Mouse (Mus musculus): ENCODE data around the gene Irak3.
"Not testable (repeated sequence)": the region's sequence is repeated elsewhere in the genome, so short reads cannot be mapped to it uniquely, and the experiment has no call there.

Irak3 gene

DNA sequence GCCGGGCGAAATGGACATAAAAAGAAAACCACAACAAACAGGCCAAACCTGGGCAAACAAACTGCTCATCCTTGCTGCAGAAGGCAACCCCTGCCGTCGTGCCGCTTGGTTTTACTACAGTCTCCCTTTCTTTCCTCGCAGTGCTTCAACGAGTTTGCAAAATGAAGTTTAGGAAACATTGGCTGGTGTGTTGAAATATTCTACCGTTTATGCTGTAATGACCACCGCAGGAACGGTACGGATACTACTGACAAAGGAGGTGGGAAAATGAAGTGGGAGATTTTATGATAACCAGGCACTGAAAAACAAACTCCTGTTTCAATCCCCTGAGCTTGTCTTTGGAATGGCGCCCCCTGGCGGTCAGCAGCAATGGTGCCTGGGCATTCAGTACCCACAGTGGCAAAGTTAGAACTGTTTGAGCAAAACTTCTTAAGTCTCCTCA, at the start of gene Irak3:
Irak3 (minus strand) TSS at position 170 of the 442 bp plus-strand sequence.
- peak; percentile 64 to 80 for DNase-seq (ENCODE audit: low spot score in 2 of 2)

DNA sequence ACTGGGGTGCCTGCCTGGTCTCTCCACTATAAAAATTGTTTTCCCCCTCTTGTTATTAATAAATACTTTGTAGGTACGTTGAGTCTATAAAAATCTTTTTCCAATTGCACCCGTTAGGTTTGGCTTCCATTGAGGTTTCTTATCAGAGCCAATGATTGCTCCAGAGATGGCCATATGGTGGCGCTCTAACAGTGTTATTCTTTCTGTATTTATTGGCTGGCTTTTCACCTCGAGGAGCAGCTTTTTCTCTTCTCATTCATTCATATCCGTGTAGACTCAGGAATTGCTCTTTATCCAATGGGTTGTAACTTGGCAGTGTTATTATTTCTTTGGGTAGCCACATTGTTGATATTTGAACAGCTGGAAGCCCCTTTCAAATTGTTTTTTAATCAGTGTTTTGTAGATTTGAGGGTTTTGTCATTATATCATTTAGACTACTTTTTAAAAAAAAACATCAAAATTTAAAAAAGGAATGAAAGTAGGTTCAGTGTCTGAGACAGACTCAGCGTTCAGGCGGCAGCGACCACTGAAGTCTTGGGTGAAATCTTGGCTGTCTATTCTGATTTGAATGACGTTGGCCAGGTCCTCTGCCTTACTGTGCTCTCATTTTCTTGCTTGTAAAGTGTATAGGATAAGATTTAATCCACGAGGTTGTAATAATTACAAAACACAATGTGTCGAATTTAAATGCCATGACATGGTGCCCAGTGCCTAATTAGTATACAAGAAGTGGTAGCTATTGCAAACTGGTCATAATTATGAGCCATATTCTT, 49.2 kb upstream of the Irak3 start:
- DNase-seq (ENCODE audit: low spot score in 2 of 2) = no peak

DNA sequence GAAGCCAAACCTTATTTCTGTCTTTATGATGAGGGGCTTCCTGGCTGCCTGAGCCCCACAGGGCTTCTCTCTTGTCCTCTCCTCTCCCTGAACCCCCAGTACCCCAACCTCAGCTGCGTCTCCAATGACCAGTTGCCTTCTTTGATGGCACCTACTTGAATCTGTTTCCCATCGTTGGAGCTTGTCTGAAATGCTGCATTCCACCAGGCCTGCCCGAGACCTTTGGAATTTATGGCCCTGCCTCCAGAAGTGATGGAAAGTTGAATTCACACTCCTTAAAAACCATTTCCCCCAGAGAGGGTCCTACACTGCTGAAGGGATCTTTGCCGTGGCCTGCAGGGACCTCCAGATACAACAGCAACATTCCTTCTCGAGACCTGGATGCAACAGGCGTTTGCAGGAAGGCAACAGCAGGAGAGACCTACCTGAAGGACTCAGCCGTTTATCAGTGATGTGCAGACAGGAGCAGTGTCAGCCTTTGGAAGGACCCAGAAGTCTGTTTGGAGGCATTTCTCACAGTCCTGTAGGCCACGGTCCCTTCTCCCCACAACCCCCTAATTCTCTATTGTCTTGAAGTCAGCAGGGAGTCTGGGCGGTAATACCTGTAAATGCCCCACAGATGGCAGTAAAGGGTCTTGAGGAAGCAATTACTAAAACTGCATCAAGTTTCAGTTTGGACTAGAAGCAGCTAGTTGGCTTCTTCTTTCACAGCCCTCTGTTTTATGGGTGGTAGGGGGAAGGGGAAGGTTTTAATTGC, 45.2 kb upstream of the Irak3 start:
- DNase-seq (ENCODE audit: low spot score in 2 of 2) = peak; percentile 24 to 27

- no peak for DNase-seq (ENCODE audit: low spot score in 2 of 2)
Measured at GRCm38 (mm10) chr10:120245681-120246080, 43.8 kb upstream of the Irak3 start.

DNA sequence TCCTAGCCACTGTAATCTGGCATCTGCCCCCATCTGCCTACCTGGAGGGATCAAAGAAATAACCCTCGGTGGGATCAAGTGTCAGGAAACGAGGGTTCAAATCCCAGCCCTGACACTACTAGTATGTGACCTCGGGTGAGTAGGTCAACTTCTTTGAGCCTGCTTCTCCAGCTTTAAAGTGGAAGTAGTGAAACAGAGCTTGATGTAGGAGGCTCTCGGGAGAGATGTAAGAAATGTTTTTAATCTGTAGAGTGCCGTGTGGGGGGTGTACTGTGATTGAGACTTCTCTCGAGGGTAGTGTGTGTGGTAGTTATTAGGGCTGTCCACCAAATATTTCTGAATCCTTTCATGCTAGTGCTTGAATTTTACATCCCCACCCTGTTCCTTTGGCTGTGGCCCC, 40.5 kb upstream of the Irak3 start:
- DNase-seq (ENCODE audit: low spot score in 2 of 2) = no peak

DNA sequence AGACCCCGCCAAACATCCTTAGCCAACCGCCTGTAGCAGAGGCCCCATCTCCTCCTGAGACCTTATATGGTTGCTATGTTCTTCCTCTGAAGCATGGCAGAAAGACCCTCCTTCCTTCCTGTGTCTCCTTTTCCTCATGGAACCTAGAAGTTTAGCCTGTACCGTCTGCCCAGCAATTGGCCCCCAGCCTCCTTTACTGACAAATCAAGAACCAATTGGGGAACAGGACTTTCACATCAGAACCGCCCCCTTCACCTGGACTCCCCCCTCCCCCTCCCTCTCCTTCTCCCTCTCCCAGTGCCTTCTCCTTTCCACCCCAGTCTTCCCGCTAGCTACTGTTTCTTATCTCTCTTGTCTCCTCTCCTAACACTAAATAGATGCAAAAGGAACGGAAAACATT, 37.5 kb upstream of the Irak3 start:
- no peak for DNase-seq (ENCODE audit: low spot score in 2 of 2)

GRCm38 (mm10) chr10:120238241-120238640, 36.3 kb upstream of the Irak3 start:
- DNase-seq (ENCODE audit: low spot score in 2 of 2) = no peak

DNA sequence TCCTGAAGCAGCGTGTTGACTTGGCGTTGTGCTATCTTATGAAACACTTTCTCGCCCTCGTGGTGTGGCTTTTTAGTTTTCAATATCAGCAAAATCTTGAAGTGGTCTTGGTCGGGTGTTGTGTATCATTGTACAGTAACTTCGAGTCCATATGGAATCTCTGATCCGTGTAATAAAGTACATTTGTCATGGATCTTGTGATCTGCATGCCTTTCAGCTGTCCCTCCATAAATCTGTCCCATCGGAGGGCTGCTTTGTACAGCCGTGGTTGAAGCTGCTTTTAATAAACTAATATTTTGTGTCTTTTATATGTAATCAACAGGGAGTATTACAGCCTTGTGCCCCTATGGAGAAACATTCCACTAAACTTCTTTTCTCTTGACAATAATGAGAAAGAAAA, 34.9 kb upstream of the Irak3 start:
- DNase-seq (ENCODE audit: low spot score in 2 of 2) = no peak

DNA sequence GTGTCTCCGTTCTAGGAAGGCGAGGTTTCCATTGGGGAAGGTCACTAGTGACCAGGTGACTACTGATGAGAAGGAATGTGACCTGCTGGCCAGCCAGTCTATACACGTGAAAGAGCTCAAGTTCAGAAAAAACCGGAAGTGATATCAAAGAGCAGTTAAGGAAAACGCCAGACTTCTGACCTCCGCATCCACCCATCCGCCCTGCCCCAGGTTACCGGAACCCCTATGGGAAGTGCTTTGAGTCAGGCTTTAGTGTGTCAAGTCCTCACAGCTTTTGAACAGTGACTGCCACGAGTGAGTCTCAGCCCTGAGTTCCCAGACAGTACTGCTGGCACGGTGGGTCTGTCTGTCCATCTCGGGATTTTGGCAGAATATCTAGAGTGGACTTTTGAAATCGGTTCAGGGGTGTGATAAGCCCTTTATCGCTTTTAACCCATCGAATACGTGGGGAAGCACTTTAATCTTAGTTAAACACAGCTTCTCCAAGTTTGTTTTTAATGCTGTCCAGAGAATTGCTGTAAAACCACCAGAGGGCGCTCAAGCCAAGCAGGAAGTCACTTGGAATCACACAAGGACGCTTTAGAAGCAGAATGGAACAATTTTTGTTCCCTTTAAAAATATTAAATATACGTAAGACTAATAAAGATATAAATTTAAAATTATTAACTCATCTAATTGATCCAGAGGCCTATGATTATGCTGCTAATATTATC, 31.9 kb upstream of the Irak3 start:
- DNase-seq (ENCODE audit: low spot score in 2 of 2) = peak in 1 of 2 experiments; percentile 40

GRCm38 (mm10) chr10:120231718-120232117, 29.8 kb upstream of the Irak3 start:
- DNase-seq (ENCODE audit: low spot score in 2 of 2) = peak in 1 of 2 experiments; percentile 44

- DNase-seq (ENCODE audit: low spot score in 2 of 2) = peak; percentile 69 to 82
Measured at GRCm38 (mm10) chr10:120226871-120227661, 25.1 kb upstream of the Irak3 start, which contains the start of gene Llph. Llph (plus strand) TSS chr10:120227070.

- DNase-seq (ENCODE audit: low spot score in 2 of 2) = no peak
Measured at GRCm38 (mm10) chr10:120220776-120221175, 18.8 kb upstream of the Irak3 start.

DNA sequence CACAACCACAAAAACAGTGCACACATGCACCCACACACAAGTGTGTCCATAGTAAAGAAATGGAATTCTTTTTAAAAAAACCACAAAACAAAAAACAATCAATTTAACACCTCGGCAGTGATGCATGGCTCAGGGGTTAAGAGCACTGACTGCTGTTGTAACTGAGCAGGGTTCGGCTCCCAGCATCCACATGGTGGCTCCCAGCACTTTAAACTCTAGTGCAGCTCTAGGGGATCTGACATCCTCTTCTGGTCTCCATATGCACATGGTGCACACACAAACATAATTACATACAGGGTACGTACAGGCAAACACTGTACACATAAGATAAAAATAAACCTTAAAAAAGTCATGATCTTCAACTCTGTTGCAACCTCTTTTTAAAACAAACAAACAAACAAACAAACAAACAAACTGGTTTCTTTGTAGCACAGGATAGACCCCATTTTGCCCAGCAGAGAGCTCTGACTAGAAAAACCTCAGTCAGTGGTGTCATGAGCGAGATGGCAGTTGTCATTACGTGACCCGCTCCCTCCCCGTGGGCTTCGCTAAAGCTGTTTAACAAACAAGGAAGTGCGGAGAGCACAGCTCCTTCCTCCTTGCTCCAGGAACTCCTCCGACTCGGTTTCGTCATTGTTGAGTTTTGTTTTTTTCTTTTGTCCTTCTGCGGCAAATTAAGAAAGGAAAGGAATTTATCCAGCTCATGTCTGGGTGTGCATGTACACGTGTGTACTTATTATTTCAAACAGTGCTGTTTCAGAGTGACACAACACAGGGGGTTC, 17.8 kb upstream of the Irak3 start:
- peak in 1 of 2 experiments; percentile 25 for DNase-seq (ENCODE audit: low spot score in 2 of 2)

DNA sequence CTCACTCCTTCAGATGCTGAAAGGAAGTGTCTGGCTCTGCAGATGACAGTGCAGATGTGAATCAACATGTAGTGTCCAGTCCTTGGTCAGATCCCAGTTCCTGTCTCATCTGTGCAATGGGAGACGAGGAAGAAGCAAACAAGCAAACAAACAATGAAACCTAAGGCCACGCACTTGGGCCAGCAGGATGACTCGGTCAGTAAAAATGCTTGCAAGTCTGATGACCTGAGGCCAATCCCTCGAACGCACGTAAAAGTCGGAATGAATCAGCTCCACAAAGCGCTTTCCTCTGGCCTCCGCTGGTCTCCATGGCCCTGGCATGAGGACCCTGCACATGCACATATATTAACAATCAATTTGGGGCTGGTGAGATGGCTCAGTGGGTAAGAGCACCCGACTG, 17.1 kb upstream of the Irak3 start:
- DNase-seq (ENCODE audit: low spot score in 2 of 2) = no peak

GRCm38 (mm10) chr10:120217099-120217498, 15.2 kb upstream of the Irak3 start:
- DNase-seq (ENCODE audit: low spot score in 2 of 2) = not testable (repeated sequence)

- no peak for DNase-seq (ENCODE audit: low spot score in 2 of 2)
Measured at GRCm38 (mm10) chr10:120210096-120210495, 8.2 kb upstream of the Irak3 start.

DNA sequence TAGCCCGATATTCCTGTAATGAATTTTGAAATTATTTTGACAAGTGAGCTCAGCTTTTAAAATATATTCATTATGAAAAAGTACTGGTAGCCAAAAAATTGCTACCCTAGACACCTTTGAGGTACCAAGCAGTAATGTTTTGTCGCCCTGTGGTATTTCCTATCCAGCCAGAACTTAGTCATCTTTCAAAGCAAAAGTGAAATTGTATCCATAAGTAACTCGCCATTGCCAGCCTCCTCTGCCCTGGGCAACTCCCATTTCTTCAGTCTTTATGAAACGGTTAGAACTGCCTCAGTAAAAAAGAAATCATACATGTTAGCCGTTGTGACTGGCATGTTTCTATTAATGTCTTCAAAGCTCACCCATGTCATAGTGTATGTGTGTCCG, 7.6 kb upstream of the Irak3 start:
- DNase-seq (ENCODE audit: low spot score in 2 of 2) = no peak

DNA sequence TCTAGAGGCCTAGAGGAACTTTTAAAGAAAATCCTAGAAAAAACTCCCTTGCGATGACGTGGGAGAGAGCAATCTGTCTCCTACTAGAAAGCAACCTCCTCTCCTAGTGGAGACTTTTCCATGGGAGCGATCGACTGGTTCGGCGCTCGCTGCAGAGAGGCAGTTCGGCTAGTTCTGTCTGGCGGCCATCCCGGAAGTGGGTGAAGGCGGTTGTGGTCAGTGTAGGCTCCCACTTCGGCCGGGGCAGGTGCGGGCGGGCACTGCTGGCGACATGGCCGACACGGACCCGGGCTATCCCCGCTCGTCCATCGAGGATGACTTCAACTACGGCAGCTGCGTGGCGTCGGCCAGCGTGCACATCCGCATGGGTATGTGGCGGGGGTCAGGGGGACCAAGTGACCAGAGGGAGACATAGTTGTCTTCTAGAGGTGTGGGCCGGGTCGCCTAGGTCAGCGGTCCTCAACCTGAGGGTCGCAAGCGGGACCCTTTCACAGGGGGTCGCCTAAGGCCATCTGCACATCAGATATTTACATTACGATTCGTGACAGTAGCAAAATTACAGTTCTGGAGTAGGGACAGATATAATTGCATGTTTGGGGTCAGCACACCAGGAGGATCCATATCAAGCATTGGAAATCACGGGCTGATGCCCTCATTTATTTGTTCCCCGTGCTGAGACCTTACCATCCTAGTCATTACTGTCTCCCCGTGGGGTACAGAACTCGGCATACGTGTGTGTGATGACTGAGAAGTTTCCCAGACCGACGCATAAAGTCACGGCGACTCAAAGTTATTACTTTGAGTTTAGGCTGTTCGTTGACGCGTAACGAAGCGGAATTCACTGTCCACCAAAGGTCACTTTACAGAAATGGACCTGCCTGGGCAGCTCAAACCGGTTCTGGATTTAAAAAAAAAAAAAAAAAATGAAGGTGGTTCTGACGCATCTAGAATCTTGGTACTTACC, 6.9 kb upstream of the Irak3 start:
- peak; percentile 83 to 85 for DNase-seq (ENCODE audit: low spot score in 2 of 2)

- DNase-seq (ENCODE audit: low spot score in 2 of 2) = no peak
Measured at GRCm38 (mm10) chr10:120208015-120208414, 6.1 kb upstream of the Irak3 start.
